Comparison of ENCODE assay signal across 8 mouse cellular contexts in genomic region chr3:90265932-90266741, GRCm38 (mm10). TPM values are rescaled to one million over a fixed set of nuclear protein-coding genes. Genes with fewer than 3 reads are reported as not detected.
DNase-seq lines count a peak whose midpoint lies in the region; ATAC-seq and TF ChIP-seq lines count a peak whose summit lies in the region.

No protein-coding gene starts in this region.

- H3K27ac ChIP-seq in ES-E14 (ENCODE audit: insufficient read depth, low read depth, low read length, poor library complexity, severe bottlenecking) (peak overlapping the region; percentile 73), macrophage (peak overlapping the region; percentile 98)
- H3K27ac ChIP-seq in forebrain, embryonic 13.5 days, result peak overlapping the region; percentile 91
- peak overlapping the region; percentile 94 for H3K27ac ChIP-seq in hindbrain, postnatal 0 days
- peak overlapping the region; percentile 97 for H3K27ac ChIP-seq in stomach, embryonic 14.5 days (ENCODE audit: low read length)

- in situ Hi-C loops in ES-E14 (cut with MboI; ENCODE audit: low sequenced_read_pairs in 2 of 2, unreplicated experiment in 2 of 2), result no loop called here

- H3K79me2 ChIP-seq in macrophage (ENCODE audit: inconsistent target), result peaks cover 45% of the 10 kb centered on the region

- H3K27me3 ChIP-seq in forebrain, embryonic 13.5 days, result no peaks in the 10 kb centered on the region
- no peaks in the 10 kb centered on the region for H3K27me3 ChIP-seq in hindbrain, postnatal 0 days (ENCODE audit: insufficient read depth, low read length)
- H3K27me3 ChIP-seq in stomach, embryonic 14.5 days (ENCODE audit: control insufficient read depth, insufficient read depth, low read length), result no peaks in the 10 kb centered on the region

- H3K4me2 ChIP-seq in forebrain, embryonic 13.5 days, result peak overlapping the region; percentile 89
- peak overlapping the region; percentile 85 for H3K4me2 ChIP-seq in hindbrain, postnatal 0 days (ENCODE audit: low read depth, low read length)
- H3K4me2 ChIP-seq in stomach, embryonic 14.5 days (replicated peaks; ENCODE audit: low read depth, low read length), result peak overlapping the region; percentile 88

- peak overlapping the region; percentile 84 to 93 for H3K4me3 ChIP-seq in ES-E14 (ENCODE audit: insufficient read depth in 1 of 2, low read depth in 1 of 2, low read length in 2 of 2, poor library complexity in 1 of 2, severe bottlenecking in 1 of 2)
- H3K4me3 ChIP-seq in forebrain, embryonic 13.5 days, result peak overlapping the region; percentile 88
- peak overlapping the region; percentile 68 for H3K4me3 ChIP-seq in hindbrain, postnatal 0 days (ENCODE audit: low read length)
- peak overlapping the region; percentile 79 for H3K4me3 ChIP-seq in macrophage (ENCODE audit: inconsistent target)
- H3K4me3 ChIP-seq in stomach, embryonic 14.5 days (ENCODE audit: low read depth, low read length), result peak overlapping the region; percentile 73

- WGBS in forebrain, embryonic 13.5 days, result 30% methylated on average over 13 of the region's 16 CpGs
- 23% methylated on average over 15 of the region's 16 CpGs for WGBS in hindbrain, postnatal 0 days
- WGBS in macrophage (ENCODE audit: missing documents), result under 1% methylated on average over 14 of the region's 16 CpGs
- WGBS in stomach, embryonic 14.5 days, result 24% methylated on average over 15 of the region's 16 CpGs

- H3K36me3 ChIP-seq in ES-E14 (ENCODE audit: control insufficient read depth, insufficient read depth, low read length, poor library complexity, severe bottlenecking), result peaks cover 12% of the 10 kb centered on the region; the same call in 1 of the 2 replicates
- peaks cover 41% of the 10 kb centered on the region for H3K36me3 ChIP-seq in forebrain, embryonic 13.5 days (ENCODE audit: poor library complexity, severe bottlenecking)
- peaks cover 27% of the 10 kb centered on the region for H3K36me3 ChIP-seq in hindbrain, postnatal 0 days (ENCODE audit: insufficient read depth, low read length)
- H3K36me3 ChIP-seq in macrophage (ENCODE audit: inconsistent target), result peaks cover 54% of the 10 kb centered on the region
- peaks cover 31% of the 10 kb centered on the region for H3K36me3 ChIP-seq in stomach, embryonic 14.5 days (ENCODE audit: control insufficient read depth, insufficient read depth, low read length)

- DNase-seq in B cell, adult 2 months, result peak; percentile 72 to 76
- no peak for DNase-seq in ES-E14 (ENCODE audit: low read depth, low spot score)
- no peak for DNase-seq in hindbrain, postnatal 0 days (ENCODE audit: low spot score)
- DNase-seq in layer of hippocampus, adult 18-20 months (ENCODE audit: low spot score in 2 of 2), result no peak
- DNase-seq in left cerebral cortex, adult 18-20 months (ENCODE audit: low spot score in 2 of 2), result no peak

- ATAC-seq in forebrain, embryonic 13.5 days, result peak; percentile 37
- peak; percentile 52 for ATAC-seq in hindbrain, postnatal 0 days
- no peak; the same call in 1 of the 2 replicates for ATAC-seq in stomach, embryonic 14.5 days (ENCODE audit: insufficient number of reproducible peaks, insufficient read depth, low FRiP score, low read depth)

- H3K4me1 ChIP-seq in ES-E14 (ENCODE audit: control insufficient read depth in 2 of 2, insufficient read depth in 2 of 2, low read length in 2 of 2, poor library complexity in 1 of 2), result peaks cover 2 to 4% of the 10 kb centered on the region in 2 experiments; a peak in 2 of 4 replicates
- H3K4me1 ChIP-seq in forebrain, embryonic 13.5 days, result peaks cover 15% of the 10 kb centered on the region
- no peaks in the 10 kb centered on the region for H3K4me1 ChIP-seq in hindbrain, postnatal 0 days (ENCODE audit: insufficient read depth, low read length)
- peaks cover 7% of the 10 kb centered on the region for H3K4me1 ChIP-seq in stomach, embryonic 14.5 days (ENCODE audit: control insufficient read depth, insufficient read depth, low read length)

- H3K9me3 ChIP-seq in ES-E14 (ENCODE audit: control insufficient read depth, insufficient read depth, low read depth, low read length), result no peaks in the 10 kb centered on the region
- H3K9me3 ChIP-seq in forebrain, embryonic 13.5 days (replicated peaks), result no peaks in the 10 kb centered on the region
- no peaks in the 10 kb centered on the region for H3K9me3 ChIP-seq in hindbrain, postnatal 0 days (ENCODE audit: low read length)
- no peaks in the 10 kb centered on the region for H3K9me3 ChIP-seq in stomach, embryonic 14.5 days (ENCODE audit: control insufficient read depth, low read depth, low read length)

- peak overlapping the region; percentile 90 for H3K9ac ChIP-seq in ES-E14 (ENCODE audit: insufficient read depth, low read depth, low read length, poor library complexity, severe bottlenecking)
- peak overlapping the region; percentile 89 for H3K9ac ChIP-seq in forebrain, embryonic 13.5 days
- H3K9ac ChIP-seq in hindbrain, postnatal 0 days (replicated peaks; ENCODE audit: low read length), result peak overlapping the region; percentile 80
- H3K9ac ChIP-seq in stomach, embryonic 14.5 days (replicated peaks; ENCODE audit: low read depth, low read length), result peak overlapping the region; percentile 83

- TF ChIP-seq CTCF in hindbrain, postnatal 0 days (IDR thresholded peaks at IDR 0.05; ENCODE audit: low read depth), result no peak

RNA-seq across cellular contexts. Expression of gene Dennd4b, which starts 1.2 kb away (rescaled TPM):
- total RNA-seq in ES-E14 (2012; rRNA removed), result 4.1 and 8.2 TPM in 2 replicates
- polyA plus RNA-seq in forebrain, embryonic 13.5 days (2015; fragmentation: Nextera tagmentation; extraction: Ambion mirVana), result 3.1 and 4.5 TPM in 2 replicates
- total RNA-seq in hindbrain, postnatal 0 days (2014; rRNA removed), result 38.8 and 48.4 TPM in 2 replicates
- polyA plus RNA-seq in hindbrain, postnatal 0 days (2015; fragmentation: Nextera tagmentation; extraction: Ambion mirVana), result 5.4 and 5.9 TPM in 2 replicates
- total RNA-seq in macrophage (2018; cell fraction: chromatin; rRNA removed), result 100 to 1,000 TPM; 169 to 514 (median 283) TPM
- 10 to 100 TPM; 38.9 to 75.0 (median 53.6) TPM for total RNA-seq in macrophage (2018; cell fraction: cytosol; rRNA removed)
- total RNA-seq in macrophage (2018; cell fraction: nucleus; rRNA removed), result 100 to 1,000 TPM; 112 to 289 (median 167) TPM
- 25.4 to 40.1 TPM (median 34.8 TPM) in 3 replicates for polyA plus RNA-seq in macrophage (2018)
- polyA plus RNA-seq in stomach, embryonic 14.5 days (2014; fragmentation: Nextera tagmentation; extraction: Ambion mirVana), result 3.0 and 3.6 TPM in 2 replicates
- total RNA-seq in layer of hippocampus, adult 18-20 months (2021), result 10 to 100 TPM; 30.1 to 31.9 TPM
- 10 to 100 TPM; 33.4 to 37.2 TPM for total RNA-seq in left cerebral cortex, adult 18-20 months (2021)

RNA-seq across cellular contexts. Expression of gene Crtc2, which starts 12.2 kb away (rescaled TPM):
- 9.8 and 11.8 TPM in 2 replicates for total RNA-seq in ES-E14 (2012; rRNA removed)
- 17.2 and 21.5 TPM in 2 replicates for polyA plus RNA-seq in forebrain, embryonic 13.5 days (2015; fragmentation: Nextera tagmentation; extraction: Ambion mirVana)
- total RNA-seq in hindbrain, postnatal 0 days (2014; rRNA removed), result 12.7 and 27.0 TPM in 2 replicates
- polyA plus RNA-seq in hindbrain, postnatal 0 days (2015; fragmentation: Nextera tagmentation; extraction: Ambion mirVana), result 15.4 and 17.0 TPM in 2 replicates
- total RNA-seq in macrophage (2018; cell fraction: chromatin; rRNA removed), result 100 to 1,000 TPM in 23 of 26 experiments, 10 to 100 TPM in 3; 91.2 to 489 (median 146) TPM
- total RNA-seq in macrophage (2018; cell fraction: cytosol; rRNA removed), result 10 to 100 TPM; 25.7 to 61.7 (median 31.1) TPM
- total RNA-seq in macrophage (2018; cell fraction: nucleus; rRNA removed), result 100 to 1,000 TPM in 16 of 26 experiments, 10 to 100 TPM in 10; 53.4 to 348 (median 110) TPM
- polyA plus RNA-seq in macrophage (2018), result 15.7 to 39.3 TPM (median 26.5 TPM) in 3 replicates
- 18.8 and 21.4 TPM in 2 replicates for polyA plus RNA-seq in stomach, embryonic 14.5 days (2014; fragmentation: Nextera tagmentation; extraction: Ambion mirVana)
- 10 to 100 TPM; 36.4 to 45.7 TPM for total RNA-seq in layer of hippocampus, adult 18-20 months (2021)
- 10 to 100 TPM; 35.4 to 38.8 TPM for total RNA-seq in left cerebral cortex, adult 18-20 months (2021)

RNA-seq across cellular contexts. Expression of gene Slc39a1, which starts 18.2 kb away (rescaled TPM):
- 88.4 and 115 TPM in 2 replicates for total RNA-seq in ES-E14 (2012; rRNA removed)
- 55.0 and 55.3 TPM in 2 replicates for polyA plus RNA-seq in forebrain, embryonic 13.5 days (2015; fragmentation: Nextera tagmentation; extraction: Ambion mirVana)
- 97.8 and 105 TPM in 2 replicates for total RNA-seq in hindbrain, postnatal 0 days (2014; rRNA removed)
- polyA plus RNA-seq in hindbrain, postnatal 0 days (2015; fragmentation: Nextera tagmentation; extraction: Ambion mirVana), result 70.1 and 72.0 TPM in 2 replicates
- 10 to 100 TPM; 21.3 to 81.5 (median 49.6) TPM for total RNA-seq in macrophage (2018; cell fraction: chromatin; rRNA removed)
- total RNA-seq in macrophage (2018; cell fraction: cytosol; rRNA removed), result 100 to 1,000 TPM; 151 to 283 (median 205) TPM
- 100 to 1,000 TPM; 138 to 261 (median 185) TPM for total RNA-seq in macrophage (2018; cell fraction: nucleus; rRNA removed)
- polyA plus RNA-seq in macrophage (2018), result 169 to 236 TPM (median 174 TPM) in 3 replicates
- polyA plus RNA-seq in stomach, embryonic 14.5 days (2014; fragmentation: Nextera tagmentation; extraction: Ambion mirVana), result 114 and 119 TPM in 2 replicates
- 10 to 100 TPM; 39.0 to 45.3 TPM for total RNA-seq in layer of hippocampus, adult 18-20 months (2021)
- total RNA-seq in left cerebral cortex, adult 18-20 months (2021), result 10 to 100 TPM; 43.0 to 43.4 TPM

RNA-seq across cellular contexts. Expression of gene Creb3l4, which starts 22.8 kb away (rescaled TPM):
- total RNA-seq in ES-E14 (2012; rRNA removed), result 2.3 and 4.8 TPM in 2 replicates
- polyA plus RNA-seq in forebrain, embryonic 13.5 days (2015; fragmentation: Nextera tagmentation; extraction: Ambion mirVana), result 5.2 and 5.8 TPM in 2 replicates
- total RNA-seq in hindbrain, postnatal 0 days (2014; rRNA removed), result 0.21 and 0.83 TPM in 2 replicates
- polyA plus RNA-seq in hindbrain, postnatal 0 days (2015; fragmentation: Nextera tagmentation; extraction: Ambion mirVana), result 1.2 and 1.4 TPM in 2 replicates
- 1 to 10 TPM; 1.1 to 8.5 (median 2.2) TPM for total RNA-seq in macrophage (2018; cell fraction: chromatin; rRNA removed)
- total RNA-seq in macrophage (2018; cell fraction: cytosol; rRNA removed), result 1 to 10 TPM in 22 of 26 experiments, under 1 TPM in 4; 0.65 to 1.7 (median 1.3) TPM
- 1 to 10 TPM in 24 of 26 experiments, under 1 TPM in 2; 0.83 to 6.9 (median 2.1) TPM for total RNA-seq in macrophage (2018; cell fraction: nucleus; rRNA removed)
- polyA plus RNA-seq in macrophage (2018), result 0.79 to 1.2 TPM (median 1.2 TPM) in 3 replicates
- 20.6 and 21.4 TPM in 2 replicates for polyA plus RNA-seq in stomach, embryonic 14.5 days (2014; fragmentation: Nextera tagmentation; extraction: Ambion mirVana)
- total RNA-seq in layer of hippocampus, adult 18-20 months (2021), result under 1 TPM in 1 of 2 experiments, not detected in 1; 0.41 TPM
- under 1 TPM in 1 of 2 experiments, not detected in 1; 0.40 TPM for total RNA-seq in left cerebral cortex, adult 18-20 months (2021)

RNA-seq across cellular contexts. Expression of gene Gatad2b, which starts 26.8 kb away (rescaled TPM):
- 17.9 and 20.9 TPM in 2 replicates for total RNA-seq in ES-E14 (2012; rRNA removed)
- 18.0 and 18.6 TPM in 2 replicates for polyA plus RNA-seq in forebrain, embryonic 13.5 days (2015; fragmentation: Nextera tagmentation; extraction: Ambion mirVana)
- 31.5 and 32.1 TPM in 2 replicates for total RNA-seq in hindbrain, postnatal 0 days (2014; rRNA removed)
- 13.7 and 14.2 TPM in 2 replicates for polyA plus RNA-seq in hindbrain, postnatal 0 days (2015; fragmentation: Nextera tagmentation; extraction: Ambion mirVana)
- 10 to 100 TPM; 18.7 to 90.5 (median 71.1) TPM for total RNA-seq in macrophage (2018; cell fraction: chromatin; rRNA removed)
- 10 to 100 TPM; 20.2 to 43.0 (median 33.9) TPM for total RNA-seq in macrophage (2018; cell fraction: cytosol; rRNA removed)
- 10 to 100 TPM; 23.0 to 95.0 (median 51.6) TPM for total RNA-seq in macrophage (2018; cell fraction: nucleus; rRNA removed)
- polyA plus RNA-seq in macrophage (2018), result 14.7 to 25.3 TPM (median 17.8 TPM) in 3 replicates
- 22.3 and 28.7 TPM in 2 replicates for polyA plus RNA-seq in stomach, embryonic 14.5 days (2014; fragmentation: Nextera tagmentation; extraction: Ambion mirVana)
- total RNA-seq in layer of hippocampus, adult 18-20 months (2021), result 100 to 1,000 TPM; 104 to 106 TPM
- total RNA-seq in left cerebral cortex, adult 18-20 months (2021), result 10 to 100 TPM; 86.6 to 91.2 TPM

Comparison
In these comparisons a context has a peak if more than half of its experiments do, and no peak if none do; other contexts are left out.
1. DNase-seq: peak in B cell, adult 2 months (2 of 2); none in ES-E14 (single experiment), hindbrain, postnatal 0 days (single experiment), layer of hippocampus, adult 18-20 months (0 of 2) and left cerebral cortex, adult 18-20 months (0 of 2).
2. Peak in every context shown above with its lines, with median percentiles within 50 percentile points of each other: H3K27ac ChIP-seq, H3K4me3 ChIP-seq, H3K9ac ChIP-seq and H3K4me2 ChIP-seq.